Mouse (Mus musculus) erythroblast, embryonic 14.5 days (primary cell): ENCODE measurements around the gene Orc1. TPM values are rescaled to one million over a fixed set of nuclear protein-coding genes. Genes with fewer than 3 reads are reported as not detected.

Experiments
- H3K27me3 ChIP-seq: 2 replicates; pipeline ENCODE4 v1.6.1; 2012; ENCODE audit warnings: inconsistent platforms; ENCODE audit not compliant: control insufficient read depth
- H3K36me3 ChIP-seq: 2 replicates; pipeline ENCODE4 v1.6.1; 2012; ENCODE audit warnings: mild to moderate bottlenecking, inconsistent platforms; ENCODE audit not compliant: control insufficient read depth
- H3K4me1 ChIP-seq: 2 replicates; pipeline ENCODE4 v1.6.1; 2012; ENCODE audit warnings: inconsistent platforms; ENCODE audit not compliant: control insufficient read depth
- H3K4me3 ChIP-seq: replicated peaks from 2 replicates; pipeline ENCODE3; 2012; ENCODE audit warnings: moderate library complexity, mild to moderate bottlenecking, inconsistent platforms
- H3K9me3 ChIP-seq: 2 replicates; pipeline ENCODE4 v1.6.1; 2012; ENCODE audit warnings: low read length, inconsistent platforms, mixed read lengths; ENCODE audit not compliant: control insufficient read depth
- GATA1 ChIP-seq: IDR thresholded peaks from 2 replicates; pipeline ENCODE4 v1.6.1; 2012; ENCODE audit warnings: low read length, inconsistent platforms, mixed read lengths
- TAL1 ChIP-seq: IDR thresholded peaks from 3 replicates; pipeline ENCODE4 v1.6.1; 2012; ENCODE audit warnings: low read length, inconsistent platforms, mixed read lengths
- polyA plus RNA-seq: library from polyadenylated mRNA; stranded (reverse); fragments of >175 nt; gene quantifications from 2 replicates; pipeline ENCODE4 v1.2.3, GENCODE M21; 2012

Orc1 gene
- polyA plus RNA-seq, 1 experiment, result 1.3 TPM

GRCm38 (mm10) chr4:108630096-108630495 is 50.9 kb downstream of the Orc1 start:
- no peaks in the 10 kb centered on the region for H3K27me3 ChIP-seq
- H3K9me3 ChIP-seq, result no peaks in the 10 kb centered on the region
- peaks cover 94% of the 10 kb centered on the region for H3K36me3 ChIP-seq
- H3K4me1 ChIP-seq, result no peaks in the 10 kb centered on the region
- TF ChIP-seq TAL1, result no peak
- TF ChIP-seq GATA1, result no peak
- no peak overlapping the region for H3K4me3 ChIP-seq

GRCm38 (mm10) chr4:108631616-108632015 is 52.4 kb downstream of the Orc1 start:
- H3K4me3 ChIP-seq, result no peak overlapping the region
- no peaks in the 10 kb centered on the region for H3K9me3 ChIP-seq
- H3K27me3 ChIP-seq, result no peaks in the 10 kb centered on the region
- no peaks in the 10 kb centered on the region for H3K4me1 ChIP-seq
- no peak for TF ChIP-seq GATA1
- TF ChIP-seq TAL1, result no peak
- peaks cover 85% of the 10 kb centered on the region for H3K36me3 ChIP-seq

DNA sequence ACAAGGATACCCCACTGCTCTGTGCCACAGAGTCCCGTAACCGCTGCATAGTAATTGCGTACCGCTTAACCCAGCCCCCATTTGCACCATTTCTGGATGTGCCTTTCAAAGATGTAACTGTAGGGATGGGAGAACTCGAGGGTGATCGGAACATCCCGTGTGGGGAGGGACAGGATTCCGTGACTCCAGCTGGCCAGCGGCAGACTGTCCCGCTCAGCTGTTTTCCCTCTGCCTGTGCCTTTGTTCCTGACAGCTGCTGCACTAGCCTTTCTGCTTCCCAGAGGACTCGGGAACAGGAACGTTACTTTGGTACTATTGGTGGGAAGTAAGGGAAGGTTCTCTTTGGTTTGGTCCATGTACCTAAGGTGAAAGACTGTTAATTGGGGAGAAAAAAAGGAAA is 54.5 kb downstream of the Orc1 start:
- H3K36me3 ChIP-seq, result peaks cover 70% of the 10 kb centered on the region
- no peak for TF ChIP-seq GATA1
- TF ChIP-seq TAL1, result no peak
- no peaks in the 10 kb centered on the region for H3K27me3 ChIP-seq
- peaks cover 5% of the 10 kb centered on the region for H3K4me1 ChIP-seq
- no peaks in the 10 kb centered on the region for H3K9me3 ChIP-seq
- no peak overlapping the region for H3K4me3 ChIP-seq

DNA sequence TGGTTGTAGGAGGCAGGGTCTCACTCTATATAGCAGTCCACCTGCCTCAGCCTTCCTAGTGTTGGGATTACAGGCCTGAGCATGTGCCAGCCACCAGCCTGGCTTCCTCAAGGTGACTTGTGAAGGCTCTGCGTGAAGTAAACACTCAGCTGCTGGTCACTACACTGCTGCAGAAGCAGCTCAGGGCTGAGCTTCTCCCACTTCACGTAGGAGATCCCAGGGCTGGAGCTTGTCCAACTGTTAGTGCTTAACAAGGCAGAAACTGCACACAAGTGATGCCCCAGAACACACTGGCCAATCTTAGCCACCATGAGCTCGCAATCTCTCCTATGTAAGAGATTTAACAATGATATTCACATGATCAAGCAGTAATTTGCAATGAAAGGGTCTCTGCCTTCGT is 55.5 kb downstream of the Orc1 start:
- Histone ChIP-seq H3K4me3 (no peak overlapping the region), H3K27me3 (no peaks in the 10 kb centered on the region), H3K4me1 (peaks cover 15% of the 10 kb centered on the region), H3K9me3 (no peaks in the 10 kb centered on the region), H3K36me3 (peaks cover 61% of the 10 kb centered on the region)
- TF ChIP-seq GATA1 (no peak), TAL1 (no peak)

GRCm38 (mm10) chr4:108635101-108635500 is 55.9 kb downstream of the Orc1 start:
- TF ChIP-seq TAL1 (no peak), GATA1 (no peak)
- no peak overlapping the region for H3K4me3 ChIP-seq
- H3K27me3 ChIP-seq, result no peaks in the 10 kb centered on the region
- H3K4me1 ChIP-seq, result peaks cover 18% of the 10 kb centered on the region
- H3K9me3 ChIP-seq, result no peaks in the 10 kb centered on the region
- peaks cover 57% of the 10 kb centered on the region for H3K36me3 ChIP-seq

- no peaks in the 10 kb centered on the region for H3K27me3 ChIP-seq
- no peak for TF ChIP-seq TAL1
- no peak for TF ChIP-seq GATA1
- H3K4me3 ChIP-seq, result no peak overlapping the region
- H3K4me1 ChIP-seq, result peaks cover 32% of the 10 kb centered on the region
- H3K9me3 ChIP-seq, result no peaks in the 10 kb centered on the region
- H3K36me3 ChIP-seq, result peaks cover 34% of the 10 kb centered on the region
Measured at GRCm38 (mm10) chr4:108637721-108638120, 58.5 kb downstream of the Orc1 start.

- Histone ChIP-seq H3K9me3 (no peaks in the 10 kb centered on the region), H3K4me1 (peaks cover 34% of the 10 kb centered on the region), H3K36me3 (peaks cover 23% of the 10 kb centered on the region), H3K4me3 (no peak overlapping the region), H3K27me3 (no peaks in the 10 kb centered on the region)
- TF ChIP-seq TAL1, result no peak
- no peak for TF ChIP-seq GATA1
Measured at GRCm38 (mm10) chr4:108638752-108639151, 59.5 kb downstream of the Orc1 start.

- TF ChIP-seq GATA1 (no peak), TAL1 (no peak)
- Histone ChIP-seq H3K9me3 (no peaks in the 10 kb centered on the region), H3K36me3 (no peaks in the 10 kb centered on the region), H3K27me3 (no peaks in the 10 kb centered on the region), H3K4me3 (no peak overlapping the region), H3K4me1 (no peaks in the 10 kb centered on the region)
Measured at GRCm38 (mm10) chr4:108664407-108664806, 85.2 kb downstream of the Orc1 start.

Other genes starting within 250 kb of the Orc1 start
- gene Shisal2a, start 196.1 kb upstream of the Orc1 start, polyA plus RNA-seq, result not detected in 2 replicates
- gene Gpx7, start 172.5 kb upstream of the Orc1 start, polyA plus RNA-seq, result not detected in 2 replicates
- 1.1 and 1.2 TPM in 2 replicates for gene Tut4, start 120.0 kb upstream of the Orc1 start, polyA plus RNA-seq
- gene Prpf38a, start 87 bp upstream of the Orc1 start, polyA plus RNA-seq, result 0.38 and 0.47 TPM in 2 replicates
- gene Cc2d1b, start 40.5 kb downstream of the Orc1 start, polyA plus RNA-seq, result 2.5 and 2.6 TPM in 2 replicates
- not detected in 2 replicates for gene 3110021N24Rik, start 140.2 kb downstream of the Orc1 start, polyA plus RNA-seq
- not detected in 2 replicates for gene Zfyve9, start 201.4 kb downstream of the Orc1 start, polyA plus RNA-seq